Mouse (Mus musculus) layer of hippocampus, postnatal 25 days (tissue): ENCODE measurements around the gene Pimreg. TPM values are rescaled to one million over a fixed set of nuclear protein-coding genes. Genes with fewer than 3 reads are reported as not detected.
A peak's percentile ranks its signal among the peaks of the same experiment; 100 is the strongest.

Experiments
- DNase-seq, 2 experiments: peaks; one replicate each; pipeline ENCODE4 v3.0.0; 2022; ENCODE audit warnings: mixed read lengths in 2 of 2, low spot score in 1 of 2; ENCODE audit errors: extremely low spot score in 1 of 2
- total RNA-seq, 2 experiments: library from RNA; stranded (reverse); gene quantifications; 2 replicates each; pipeline ENCODE4 v1.2.3; 2021

Pimreg gene
- under 1 TPM; 0.40 to 0.89 TPM for total RNA-seq

GRCm38 (mm10) chr11:72041768-72042607 lies at the start of gene Pimreg:
Gene Pimreg (plus strand): TSS chr11:72042032.
- DNase-seq: peak; percentile 55 to 77

DNA sequence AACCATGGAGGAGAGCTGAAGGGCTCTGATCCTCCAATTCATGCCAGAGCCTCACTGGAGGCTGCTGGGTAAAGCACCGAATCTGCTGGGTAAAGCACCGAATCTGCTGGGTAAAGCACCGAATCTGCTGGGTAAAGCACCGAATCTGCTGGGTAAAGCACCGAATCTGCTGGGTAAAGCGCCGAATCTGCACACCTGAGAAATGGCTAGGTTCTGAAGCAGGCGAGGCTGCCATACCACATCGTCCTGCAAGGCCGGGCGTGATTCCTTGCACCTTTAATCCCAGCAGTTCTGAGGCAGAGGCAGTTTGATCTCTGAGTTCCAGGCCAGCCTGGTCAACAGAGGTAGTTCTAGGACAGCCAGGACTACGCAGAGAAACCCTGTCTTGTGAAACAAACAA lies 49.4 kb upstream of the Pimreg start:
- no peak for DNase-seq

- peak in 1 of 2 experiments; percentile 18 for DNase-seq
These were observed 45.8 kb upstream of the Pimreg start for GRCm38 (mm10) chr11:71995968-71996511.

DNA sequence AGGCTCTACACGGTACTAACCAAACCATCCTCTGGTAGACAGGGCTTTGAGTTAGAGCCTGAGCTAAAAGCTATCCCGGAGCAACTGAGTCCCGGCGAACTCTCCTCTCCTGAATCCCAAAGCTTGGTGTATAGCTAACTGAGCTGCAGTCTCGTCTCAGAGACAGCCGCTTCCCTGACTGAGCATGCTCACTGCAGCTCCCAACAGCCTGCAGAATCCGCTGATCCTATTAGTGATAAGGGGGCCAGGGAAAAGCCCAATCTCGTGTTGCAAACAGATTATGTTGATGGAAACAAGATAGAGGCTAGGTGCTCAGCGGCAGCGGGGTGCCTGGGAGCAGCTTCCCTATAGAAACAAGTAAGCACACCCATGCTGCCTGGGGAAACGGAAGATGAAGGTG lies 45.0 kb upstream of the Pimreg start:
- DNase-seq: peak in 1 of 2 experiments; percentile 35

- no peak for DNase-seq
These were observed 41.6 kb upstream of the Pimreg start for GRCm38 (mm10) chr11:72000194-72000593.

- peak in 1 of 2 experiments; percentile 62 for DNase-seq
These were observed 39.5 kb upstream of the Pimreg start for GRCm38 (mm10) chr11:72002138-72002853.

- DNase-seq: no peak
These were observed 38.7 kb upstream of the Pimreg start for GRCm38 (mm10) chr11:72003171-72003570.

GRCm38 (mm10) chr11:72005547-72005946 lies 36.3 kb upstream of the Pimreg start:
- DNase-seq: no peak

DNA sequence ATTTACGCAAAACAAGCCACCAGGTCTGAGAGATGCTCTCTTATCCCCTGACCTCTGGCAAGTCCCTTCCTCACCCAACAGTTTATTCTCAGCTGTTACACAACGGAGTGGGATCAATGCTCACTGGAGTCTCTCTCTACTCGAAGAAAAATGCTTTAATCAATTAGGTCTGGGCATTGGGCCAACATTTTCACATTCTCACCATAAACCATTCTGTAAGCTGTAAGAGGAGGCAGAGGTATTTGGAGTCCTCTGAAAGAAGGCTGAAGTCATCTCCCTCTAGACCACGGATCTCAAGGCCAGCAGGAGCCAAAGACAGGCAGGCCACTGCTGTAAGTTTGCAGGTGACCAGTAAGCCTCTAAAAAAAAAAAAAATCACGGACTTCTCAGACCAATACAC lies 31.5 kb upstream of the Pimreg start:
- no peak for DNase-seq

DNA sequence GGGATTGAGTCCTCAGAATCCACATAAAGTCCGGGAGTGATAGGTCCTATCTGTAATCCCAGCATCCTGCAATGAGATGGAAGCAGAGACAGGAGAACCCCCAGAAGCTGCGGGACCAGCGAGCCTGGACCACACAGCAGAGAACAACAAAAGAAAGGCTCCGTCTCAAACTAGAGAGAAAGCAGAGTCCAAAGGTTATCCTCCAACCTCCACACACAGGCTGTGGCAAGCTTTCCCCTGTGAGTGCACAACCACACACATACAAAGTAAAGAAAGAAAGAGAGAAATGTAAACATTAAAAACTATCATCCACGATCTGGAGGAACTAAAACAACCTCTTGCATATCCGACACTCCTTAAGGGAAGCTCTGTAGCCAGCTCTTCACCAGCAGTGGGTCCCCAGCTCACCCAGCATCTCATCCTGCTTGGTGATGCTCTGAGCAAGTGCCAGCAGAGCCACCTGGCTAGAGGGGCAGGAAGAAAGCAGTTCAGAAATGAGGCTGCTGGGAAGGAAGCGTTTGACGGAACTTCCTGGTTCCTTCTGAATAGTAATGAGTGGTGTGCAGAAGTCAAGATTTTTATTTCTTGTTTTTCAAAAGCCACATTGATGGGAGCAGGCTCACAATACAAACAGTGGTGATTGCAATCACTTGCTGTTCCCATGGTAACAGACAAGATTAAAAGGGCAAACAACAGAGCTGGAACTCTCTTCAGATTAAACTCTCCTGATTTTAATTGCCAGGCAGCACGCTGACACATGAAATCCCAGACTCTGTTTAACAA lies 30.7 kb upstream of the Pimreg start:
- DNase-seq: no peak

- no peak for DNase-seq
These were observed 29.9 kb upstream of the Pimreg start for GRCm38 (mm10) chr11:72011955-72012354.

DNA sequence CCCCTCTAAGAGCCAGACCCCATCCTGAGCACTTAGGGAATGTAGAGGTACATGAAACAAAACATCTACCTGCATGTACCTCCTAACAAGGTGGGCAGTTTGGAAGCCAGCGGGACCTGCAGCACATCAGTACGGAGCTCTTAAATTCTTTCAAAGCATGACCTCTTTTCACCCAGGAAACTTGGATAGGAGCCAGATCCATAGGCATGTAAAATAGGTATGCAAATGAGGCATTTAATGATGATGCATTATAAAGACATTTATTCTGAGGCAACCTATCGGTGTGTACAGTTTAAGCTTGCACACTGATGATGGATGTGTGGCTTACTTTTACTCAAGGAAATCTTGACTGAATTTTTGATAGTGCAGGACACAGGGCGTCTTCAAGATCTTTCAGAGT lies 27.2 kb upstream of the Pimreg start:
- DNase-seq: no peak

GRCm38 (mm10) chr11:72016518-72017252 lies 25.1 kb upstream of the Pimreg start:
- DNase-seq: no peak

GRCm38 (mm10) chr11:72017253-72017601 lies 24.6 kb upstream of the Pimreg start:
- no peak for DNase-seq

DNA sequence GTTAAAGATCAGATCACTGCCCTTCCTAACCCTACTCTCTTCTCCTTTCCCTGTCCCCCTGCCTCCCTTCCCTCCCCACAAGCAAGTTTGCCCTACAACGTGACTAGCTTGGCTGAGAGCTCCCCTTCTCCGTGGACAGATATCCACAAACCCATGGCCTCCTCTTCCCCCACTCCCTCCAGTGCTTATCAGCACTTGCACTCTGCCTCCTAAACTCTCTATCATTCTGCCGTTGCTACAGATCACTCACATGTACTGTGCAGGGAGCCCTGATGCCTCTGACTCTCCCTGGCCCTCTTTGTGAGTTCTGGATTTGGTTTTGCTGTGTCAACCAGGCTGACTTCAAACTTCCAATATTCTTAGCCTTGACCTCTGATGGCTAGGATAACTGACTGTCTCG lies 20.8 kb upstream of the Pimreg start:
- no peak for DNase-seq

DNA sequence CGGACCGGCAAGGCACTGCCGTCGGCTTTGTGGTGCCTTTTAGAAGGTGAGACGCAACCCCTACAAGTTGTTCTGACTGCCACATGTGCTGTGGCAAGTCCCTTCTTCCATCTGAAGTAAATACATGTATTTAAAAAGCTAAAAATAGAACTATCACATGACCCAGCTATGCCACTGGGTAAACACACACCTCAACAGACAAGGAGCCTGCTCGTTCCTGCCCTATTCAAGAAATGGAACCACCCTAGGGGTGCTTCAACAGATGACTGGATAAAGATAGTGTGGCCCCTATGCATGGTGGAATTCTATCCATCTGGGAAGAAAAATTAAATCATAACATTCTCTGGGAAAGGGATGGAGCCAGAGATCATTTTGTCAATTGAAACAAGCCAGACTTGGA lies 19.0 kb upstream of the Pimreg start:
- no peak for DNase-seq

GRCm38 (mm10) chr11:72023581-72023980 lies 18.3 kb upstream of the Pimreg start:
- peak in 1 of 2 experiments; percentile 59 for DNase-seq

DNA sequence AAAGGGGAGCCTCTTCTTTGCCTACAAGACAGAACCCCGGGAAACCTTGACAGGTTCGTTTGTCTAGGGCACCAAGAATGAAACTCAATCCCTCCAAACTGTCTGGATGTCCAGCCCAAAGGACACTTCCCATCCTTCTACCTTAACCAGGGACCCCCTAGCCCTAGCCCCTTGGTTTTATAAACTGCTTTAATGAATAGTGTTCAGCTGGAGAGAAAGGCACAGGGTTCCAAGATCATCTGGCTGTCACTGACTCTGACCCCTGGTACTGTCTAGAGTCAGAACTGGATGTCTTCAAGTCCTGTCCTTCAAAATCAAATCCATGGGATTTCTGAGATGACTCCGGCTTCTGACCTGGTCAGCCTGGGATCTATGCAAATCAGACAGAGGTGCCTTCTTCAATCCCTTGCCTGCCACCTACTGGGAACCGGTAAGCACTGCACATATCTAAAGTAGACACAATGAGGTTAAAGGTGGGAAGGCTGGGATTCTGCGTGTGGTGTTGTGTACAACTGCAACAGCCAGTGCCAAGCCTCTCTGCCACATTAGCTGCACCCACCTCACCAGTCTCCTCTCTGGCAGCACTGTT lies 17.5 kb upstream of the Pimreg start:
- DNase-seq: peak in 1 of 2 experiments; percentile 76

- DNase-seq: no peak
These were observed 16.0 kb upstream of the Pimreg start for GRCm38 (mm10) chr11:72025843-72026242.

DNA sequence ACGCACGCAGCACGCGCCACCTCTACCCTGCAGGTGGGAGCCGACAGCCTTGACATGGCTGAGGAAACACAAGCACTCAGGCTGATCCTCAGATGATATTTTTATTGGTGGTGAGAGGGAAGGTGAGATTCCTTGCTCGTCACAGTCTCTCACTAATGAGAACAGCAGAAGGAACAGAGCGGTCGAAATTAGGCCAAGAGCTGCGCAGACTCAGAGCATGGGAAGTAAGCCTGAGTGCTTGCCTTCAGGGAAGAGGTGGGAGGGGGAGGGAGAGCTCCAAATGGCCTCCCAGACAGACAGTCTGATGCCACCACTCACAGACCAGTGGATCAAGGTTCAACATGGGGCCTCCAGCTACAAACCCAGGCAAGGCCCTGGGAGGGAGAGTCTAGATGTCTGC lies 15.3 kb upstream of the Pimreg start:
- DNase-seq: no peak
